Mouse (Mus musculus) ovary, adult 18-20 months (tissue): ENCODE results near the gene Rad9b.
A peak's percentile ranks its signal among the peaks of the same experiment; 100 is the strongest.

Experiments used
- DNase-seq: peaks from one replicate; pipeline ENCODE4 v3.0.0; 2022; ENCODE audit warnings: low spot score, mixed read lengths

Gene Rad9b

GRCm38 (mm10) chr5:122284183-122285028 lies 69.6 kb downstream of the Rad9b start, which contains the start of gene Pptc7:
TSS of gene Pptc7 (plus strand) at chr5:122284365.
- peak; percentile 80 for DNase-seq

- DNase-seq: no peak
Observed at GRCm38 (mm10) chr5:122283828-122284182, 70.2 kb downstream of the Rad9b start.

- no peak for DNase-seq
Observed at GRCm38 (mm10) chr5:122280827-122281462, 73.1 kb downstream of the Rad9b start.

- no peak for DNase-seq
Observed at GRCm38 (mm10) chr5:122280422-122280826, 73.6 kb downstream of the Rad9b start.

GRCm38 (mm10) chr5:122279799-122280421 lies 74.1 kb downstream of the Rad9b start:
- no peak for DNase-seq

- no peak for DNase-seq
Observed at GRCm38 (mm10) chr5:122278946-122279345, 75.1 kb downstream of the Rad9b start.

GRCm38 (mm10) chr5:122274785-122275184 lies 79.2 kb downstream of the Rad9b start:
- DNase-seq: peak; percentile 13
